Mouse (Mus musculus): ENCODE data around the gene Bcl2l14.
A peak's percentile ranks its signal among the peaks of the same experiment; 100 is the strongest.

Gene Bcl2l14

DNA sequence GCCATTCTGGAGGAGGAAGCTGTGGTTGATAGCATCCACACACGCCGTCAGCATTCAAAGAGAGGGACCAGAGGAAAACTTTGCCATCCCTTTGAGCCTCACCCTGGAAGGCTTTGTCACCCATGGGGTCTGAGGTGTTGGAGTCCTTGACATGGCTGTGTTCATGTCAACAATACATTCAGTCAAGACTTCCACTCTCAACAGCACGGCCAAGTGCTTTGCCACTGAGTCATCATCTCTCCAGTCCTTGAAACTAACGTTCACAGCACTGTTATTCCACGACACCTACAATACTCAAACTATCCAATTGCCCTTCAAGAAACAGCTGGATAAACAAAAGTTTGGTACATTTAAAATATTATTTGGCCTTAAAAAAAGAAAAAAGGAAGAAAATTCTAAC is 46.1 kb downstream of the Bcl2l14 start:
- DNase-seq (ENCODE audit: low spot score in 2 of 2), result no peak

DNA sequence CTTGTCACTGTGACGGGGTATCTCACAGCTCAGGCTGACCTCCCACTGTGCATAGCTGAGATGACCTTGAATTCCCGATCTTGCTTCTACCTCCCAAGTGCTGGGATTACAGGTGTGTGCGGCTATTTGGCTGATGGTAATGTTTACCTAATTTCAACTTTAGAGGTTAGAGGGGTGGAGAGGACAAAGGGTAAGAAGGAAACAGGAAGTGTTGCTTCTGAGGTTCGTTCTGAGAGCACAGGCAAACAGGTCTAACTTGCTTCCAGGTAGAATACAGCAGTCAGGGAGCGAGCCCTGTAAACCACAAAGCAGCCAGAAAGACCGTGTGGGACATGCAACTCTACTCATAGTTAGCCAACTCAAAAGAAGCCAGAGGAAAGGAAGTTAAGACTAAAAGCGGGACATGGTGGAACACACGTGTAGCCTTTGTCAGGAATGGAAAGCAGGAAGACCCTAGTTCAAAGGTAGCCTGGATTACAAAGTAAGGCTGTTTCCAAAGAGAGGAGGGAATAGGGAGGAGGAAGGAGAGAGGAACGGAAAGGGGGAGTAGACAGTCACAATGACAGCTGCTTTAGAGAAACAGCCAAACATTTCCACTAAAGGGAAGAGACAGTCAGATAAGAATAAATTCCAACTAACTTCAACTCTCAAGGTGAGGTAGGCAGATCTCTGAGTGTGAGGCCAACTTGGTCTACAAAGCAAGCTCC is 47.2 kb downstream of the Bcl2l14 start:
- DNase-seq (ENCODE audit: low spot score in 2 of 2), result no peak

DNA sequence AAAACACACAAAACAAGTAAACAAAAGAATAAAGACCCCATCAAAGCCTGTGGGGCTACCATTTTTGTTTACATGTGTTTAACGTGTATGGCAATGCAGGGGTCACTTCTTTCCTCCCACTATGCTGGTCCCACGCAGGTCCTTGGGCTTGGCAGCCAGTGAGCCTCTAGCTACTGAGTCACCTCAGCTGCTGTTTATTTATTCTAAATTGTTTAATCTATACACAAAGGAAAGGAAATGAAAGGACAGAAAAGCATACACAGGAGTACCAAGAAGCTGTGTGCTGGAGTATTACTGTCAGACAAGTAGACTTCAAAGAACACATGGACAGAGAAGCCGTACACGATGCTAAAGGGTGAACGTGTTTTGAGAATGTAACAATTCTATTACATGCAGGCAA is 47.8 kb downstream of the Bcl2l14 start:
- no peak for DNase-seq (ENCODE audit: low spot score in 2 of 2)

DNA sequence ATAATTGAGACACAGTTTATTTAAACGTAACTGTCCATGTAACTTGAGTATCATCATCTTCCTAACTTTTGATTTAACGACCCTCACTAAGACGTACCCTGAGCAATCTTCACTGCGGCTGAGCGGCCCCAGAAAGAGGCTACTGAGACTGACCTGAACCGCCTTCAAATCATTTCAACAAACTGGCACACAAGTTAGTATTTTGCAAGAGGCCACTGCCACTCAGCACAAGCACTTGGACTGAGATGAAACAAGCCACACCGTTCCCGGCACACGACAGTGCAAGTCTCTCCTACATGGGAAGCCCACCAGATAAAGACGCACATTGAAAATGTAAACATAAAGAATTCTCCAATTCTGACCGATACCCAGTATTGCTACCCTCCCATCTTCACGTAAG is 52.3 kb downstream of the Bcl2l14 start:
- no peak for DNase-seq (ENCODE audit: low spot score in 2 of 2)

DNA sequence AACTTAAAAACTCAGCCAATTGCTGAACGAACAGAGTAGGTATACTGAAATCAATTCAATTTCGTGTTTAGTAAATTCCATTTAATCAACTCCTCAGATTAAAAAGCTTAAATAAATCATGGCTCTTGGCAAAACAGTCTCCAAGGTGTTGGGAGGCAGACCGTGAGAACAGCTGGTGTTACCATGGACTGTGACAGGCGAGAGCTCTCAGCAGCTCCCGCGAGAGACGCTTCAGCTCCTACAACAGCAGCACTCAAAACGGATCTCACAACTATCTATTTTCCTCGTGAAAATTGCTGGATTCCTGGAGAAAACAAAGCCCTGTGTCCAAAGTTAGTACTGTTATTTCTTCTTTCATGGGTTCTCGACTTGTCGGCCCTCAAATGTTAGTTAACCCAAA is 53.8 kb downstream of the Bcl2l14 start:
- no peak for DNase-seq (ENCODE audit: low spot score in 2 of 2)

DNA sequence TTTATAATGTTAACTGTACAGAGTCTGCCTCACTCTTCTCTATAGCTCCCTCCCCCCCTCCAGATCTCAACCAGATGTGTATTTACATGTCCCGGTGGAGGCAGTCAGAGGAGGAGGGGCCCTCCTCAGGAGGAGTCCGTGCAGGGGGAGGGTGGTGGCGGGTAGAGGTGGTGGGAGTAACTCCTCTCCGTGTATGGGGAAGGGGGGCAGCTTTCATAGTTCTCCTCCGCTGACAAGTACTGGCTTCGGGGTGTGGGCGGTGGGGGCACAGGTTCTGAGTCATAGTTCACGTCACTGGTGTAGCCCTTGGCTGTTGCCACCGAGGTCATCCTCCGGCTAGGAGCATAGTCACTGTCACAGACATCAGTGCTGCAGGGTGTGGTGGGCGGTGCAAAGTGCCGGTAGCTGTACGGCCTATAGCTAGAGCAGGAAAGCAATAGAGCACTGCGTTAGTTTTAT is 54.6 kb downstream of the Bcl2l14 start:
- DNase-seq (ENCODE audit: low spot score in 2 of 2), result peak in 1 of 2 experiments; percentile 28

DNA sequence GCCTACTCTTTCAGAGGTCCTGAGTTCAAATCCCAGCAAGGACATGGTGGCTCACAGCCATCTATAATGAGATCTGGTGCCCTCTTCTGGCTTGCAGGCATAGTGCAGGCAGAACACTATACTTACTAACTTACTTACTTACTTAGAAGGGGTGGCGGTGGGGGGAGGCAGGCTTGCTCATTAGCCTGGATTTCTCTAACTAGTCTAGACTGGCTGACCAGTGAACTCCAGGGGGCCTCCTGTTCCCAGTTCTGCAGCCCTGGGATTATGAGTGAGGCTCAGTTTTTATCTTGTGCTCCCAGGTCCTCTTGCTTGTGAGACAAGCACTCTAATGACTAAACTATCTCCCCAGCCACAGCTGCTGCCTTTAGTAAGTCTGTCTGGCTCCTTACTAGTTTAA is 58.0 kb downstream of the Bcl2l14 start:
- no peak for DNase-seq (ENCODE audit: low spot score in 2 of 2)

DNA sequence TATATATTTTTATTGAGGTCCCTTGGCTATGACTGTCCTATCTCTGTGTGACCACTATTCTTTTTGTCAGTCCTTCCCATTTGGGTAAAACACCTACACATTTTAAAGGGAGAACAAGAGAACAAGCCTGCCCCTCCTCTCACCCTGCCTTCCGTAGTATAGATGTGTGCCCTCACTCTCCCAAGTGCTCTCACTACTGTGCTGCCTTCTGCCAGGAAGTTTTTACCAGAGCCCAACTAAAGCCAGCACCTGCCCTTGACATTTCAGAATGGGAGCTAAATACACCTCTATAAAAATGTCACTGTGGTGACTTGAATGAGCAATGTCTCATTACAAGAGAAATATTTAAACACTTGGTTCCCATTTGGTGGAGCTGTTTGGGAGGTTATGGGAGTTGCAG is 62.3 kb downstream of the Bcl2l14 start:
- no peak for DNase-seq (ENCODE audit: low spot score in 2 of 2)

DNA sequence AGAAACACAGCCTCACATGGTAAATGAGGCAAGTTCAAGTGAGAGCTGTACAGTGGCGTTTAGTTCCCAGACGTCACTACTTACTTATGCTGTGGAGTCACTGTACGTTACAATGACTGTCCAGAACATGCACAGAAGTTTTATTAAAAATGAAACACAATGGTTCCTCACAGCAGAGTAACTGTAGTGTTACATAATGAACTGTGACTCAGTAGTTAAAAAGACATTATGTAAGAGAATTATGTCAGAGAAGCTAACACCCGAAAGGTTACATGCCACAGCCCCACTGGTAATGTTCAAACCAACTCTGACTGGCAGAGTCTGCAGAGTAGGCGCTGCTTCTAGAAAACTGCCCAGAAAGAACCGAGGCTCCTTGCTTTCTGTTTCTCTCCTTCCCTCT is 65.1 kb downstream of the Bcl2l14 start:
- no peak for DNase-seq (ENCODE audit: low spot score in 2 of 2)

DNA sequence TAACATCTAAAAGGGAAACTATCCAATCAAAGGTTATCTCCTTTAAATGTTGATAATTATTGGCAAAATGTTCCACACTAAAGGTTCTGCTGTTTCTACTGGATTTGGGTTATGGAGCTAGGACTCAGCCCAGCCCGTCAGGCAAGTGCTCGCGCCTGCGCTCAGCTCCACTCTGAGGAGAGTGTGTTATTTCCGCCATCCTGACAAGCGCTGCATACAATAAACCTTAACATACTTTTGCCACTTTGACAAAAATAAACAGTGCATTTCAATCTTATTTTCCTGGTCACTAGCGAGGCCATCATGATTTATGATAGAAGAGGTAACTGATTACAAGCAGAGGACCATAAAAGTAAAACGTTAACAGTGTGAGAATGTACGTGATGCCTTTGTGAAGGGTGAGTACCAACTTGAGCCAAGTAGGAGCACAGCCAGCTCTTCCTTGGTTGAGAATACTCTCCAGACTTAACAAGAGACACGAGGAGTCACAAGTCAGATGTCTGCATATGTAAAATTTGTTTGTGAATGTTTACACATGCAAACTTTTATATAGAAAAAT is 70.6 kb downstream of the Bcl2l14 start:
- DNase-seq (ENCODE audit: low spot score in 2 of 2), result no peak

DNA sequence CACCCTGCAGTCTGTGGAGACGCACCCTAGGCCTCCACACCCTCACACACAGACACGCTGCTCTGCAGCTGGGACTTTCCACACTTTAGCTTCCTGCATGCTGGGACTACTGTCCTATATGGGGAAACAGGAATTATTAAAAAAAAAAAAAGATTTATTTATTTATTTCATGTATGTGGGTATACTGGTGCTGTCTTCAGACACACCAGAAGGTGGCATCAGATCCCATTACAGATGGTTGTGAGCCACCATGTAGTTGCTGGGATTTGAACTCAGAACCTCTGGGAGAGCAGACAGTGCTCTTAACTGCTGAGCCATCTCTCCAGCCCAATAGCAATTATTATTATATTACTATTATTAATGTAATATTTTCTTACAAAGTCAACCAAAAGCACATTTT is 73.2 kb downstream of the Bcl2l14 start:
- no peak for DNase-seq (ENCODE audit: low spot score in 2 of 2)

DNA sequence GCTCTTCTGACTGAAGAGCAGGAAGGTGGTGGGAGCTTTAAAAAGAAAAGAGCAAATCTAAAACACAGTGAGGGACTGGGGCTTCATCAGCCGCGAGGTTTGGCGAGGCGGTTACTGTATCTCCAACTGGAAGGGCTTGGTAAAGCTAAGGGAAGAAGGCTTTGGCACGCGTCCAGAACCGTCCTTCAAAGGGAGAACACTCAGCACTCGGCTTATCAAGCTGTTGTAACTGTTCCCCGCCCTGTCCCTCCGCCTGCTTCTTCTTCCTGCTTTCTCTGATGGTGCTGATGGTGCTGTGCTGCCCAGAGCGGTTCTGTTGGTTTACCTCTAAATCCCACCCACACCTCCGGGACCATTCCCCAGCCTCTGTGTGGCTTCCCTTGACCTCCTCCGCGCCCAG is 74.7 kb downstream of the Bcl2l14 start:
- DNase-seq (ENCODE audit: low spot score in 2 of 2), result no peak

DNA sequence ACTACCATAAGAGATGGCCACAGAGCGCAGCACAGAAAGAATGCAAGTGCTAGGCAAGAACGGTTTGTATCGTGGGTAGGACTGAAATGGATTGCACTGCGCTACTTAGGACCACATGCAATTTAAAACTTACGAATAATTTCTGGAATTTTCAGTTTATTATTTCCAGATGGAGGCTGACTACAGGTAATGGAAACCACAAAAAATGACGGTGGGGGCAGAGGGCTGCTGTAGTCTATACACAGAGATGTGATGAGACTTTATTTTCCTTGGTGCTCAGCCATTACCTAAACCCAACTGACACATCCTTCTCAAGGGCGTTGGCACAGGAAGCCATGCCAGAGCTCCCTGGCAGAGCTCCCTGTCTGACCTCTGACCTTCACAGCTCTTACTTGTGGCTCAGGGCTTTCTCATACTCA is 77.0 kb downstream of the Bcl2l14 start:
- no peak for DNase-seq (ENCODE audit: low spot score in 2 of 2)

DNA sequence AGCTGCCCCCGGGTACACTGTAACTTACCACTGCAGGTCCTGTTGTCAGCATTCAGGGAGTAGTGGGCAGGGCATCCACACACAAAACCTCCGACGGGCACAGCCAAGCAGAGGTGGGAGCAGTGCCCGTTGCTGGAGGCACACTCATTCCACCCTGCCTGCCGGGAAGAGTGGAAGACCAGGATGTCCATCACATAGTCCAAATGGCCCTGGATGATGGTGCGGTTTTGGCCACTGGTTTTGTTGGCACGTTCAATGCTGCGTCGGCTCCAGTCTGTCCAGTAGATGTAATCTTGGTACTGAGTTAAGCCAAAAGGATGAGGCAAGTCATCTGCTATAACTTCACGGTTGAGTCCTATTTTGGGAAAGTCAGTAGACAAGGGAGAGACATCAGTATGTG is 83.4 kb downstream of the Bcl2l14 start:
- DNase-seq (ENCODE audit: low spot score in 2 of 2), result no peak

DNA sequence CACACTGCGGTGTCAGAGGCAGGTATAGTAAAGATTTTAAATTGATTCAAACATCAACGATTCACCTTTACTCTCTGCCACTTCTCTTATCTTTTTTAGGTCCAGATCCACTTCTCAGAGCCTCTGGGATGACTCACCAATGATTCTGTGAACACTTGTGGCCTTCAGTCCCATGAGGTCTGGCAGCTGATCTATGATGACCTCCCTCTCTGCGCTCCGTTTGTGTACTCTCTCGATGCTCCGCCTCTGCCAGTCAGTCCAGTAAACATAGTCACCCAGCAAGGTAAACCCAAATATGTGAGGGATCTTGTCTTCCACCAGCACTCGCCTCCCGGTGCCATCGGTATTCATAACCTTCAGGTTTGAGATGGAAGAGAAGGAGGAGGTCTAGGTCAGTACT is 90.2 kb downstream of the Bcl2l14 start:
- no peak for DNase-seq (ENCODE audit: low spot score in 2 of 2)
